Mouse (Mus musculus) CH12.LX (cell line): Measurements from ENCODE around the gene March10.

Experiments used
- BHLHE40 ChIP-seq: IDR thresholded peaks from 2 replicates; pipeline ENCODE4 v1.6.1; 2011; ENCODE audit warnings: mild to moderate bottlenecking, low read depth, low read length, improper control_type of control experiment
- CTCF ChIP-seq, 2 experiments: IDR thresholded peaks in 1 of 2; conservative IDR thresholded peaks in 1 of 2; 2 replicates each; pipeline ENCODE4 v1.5.1; 2011 to 2012; ENCODE audit warnings: low read depth in 2 of 2, low read length in 2 of 2, improper control_type of control experiment in 1 of 2, inconsistent platforms in 1 of 2, mild to moderate bottlenecking in 1 of 2, moderate library complexity in 1 of 2
- ZC3H11A ChIP-seq: IDR thresholded peaks from 2 replicates; pipeline ENCODE4 v1.6.1; 2012; ENCODE audit warnings: low read depth, mild to moderate bottlenecking, inconsistent platforms, low read length, improper control_type of control experiment
- ZNF384 ChIP-seq: IDR thresholded peaks from 2 replicates; pipeline ENCODE4 v1.6.1; 2012; ENCODE audit warnings: low read depth, low read length, improper control_type of control experiment, inconsistent platforms

GRCm38 (mm10) chr11:105470896-105471295, 14.4 kb upstream of the March10 start:
- TF ChIP-seq CTCF (conservative IDR thresholded peaks at IDR 0.05 in 1 of 2, IDR thresholded peaks at IDR 0.05 in 1 of 2; ENCODE audit: low read depth in 2 of 2, low read length in 2 of 2) (no peak), ZC3H11A (no peak), ZNF384 (no peak), BHLHE40 (no peak)
